Mouse (Mus musculus): ENCODE measurements at regions not wholly inside any gene's neighbourhood (a gene's known extent, or its start where the extent isn't known, plus 50 kb on each side); places are given as distances from the start of the nearest gene placed in this dataset.

DNA sequence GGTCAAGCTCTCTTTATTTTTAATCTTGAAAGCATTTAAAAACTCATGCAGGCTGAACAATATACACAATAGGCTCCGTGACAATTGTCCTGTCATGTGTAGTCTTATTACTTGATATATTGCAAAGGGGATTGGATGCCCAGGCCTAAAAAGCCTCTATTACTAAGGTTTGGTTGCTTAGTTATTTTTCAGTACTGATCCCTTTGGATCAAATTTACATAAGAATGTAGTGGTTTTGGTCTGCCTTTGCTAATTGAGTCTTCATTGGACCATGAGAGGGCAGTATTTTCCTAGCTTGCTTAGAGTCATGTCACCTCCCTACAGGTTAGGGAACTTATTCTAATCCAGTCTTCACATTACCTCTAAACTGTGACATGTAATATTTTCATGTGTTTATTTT lies 558.3 kb upstream of the Kif2b start:
- no peak for TF ChIP-seq CTCF (IDR thresholded peaks at IDR 0.05; ENCODE audit: control insufficient read depth, insufficient read depth, insufficient read length)
- TF ChIP-seq FOSL1 (IDR thresholded peaks at IDR 0.05; ENCODE audit: insufficient read depth, low read length, poor library complexity, severe bottlenecking): no peak
- no peak for TF ChIP-seq USF1 (IDR thresholded peaks at IDR 0.05; ENCODE audit: low read depth)
